Mouse (Mus musculus): Measurements from ENCODE around the gene Rtn4rl2. TPM values are rescaled to one million over a fixed set of nuclear protein-coding genes. Genes with fewer than 3 reads are reported as not detected.
"Not testable (repeated sequence)": the region's sequence is repeated elsewhere in the genome, so short reads cannot be mapped to it uniquely, and the experiment has no call there.

The Rtn4rl2 gene
- polyA plus RNA-seq (2012; rRNA removed), result 7.6 and 8.4 TPM in 2 replicates

DNA sequence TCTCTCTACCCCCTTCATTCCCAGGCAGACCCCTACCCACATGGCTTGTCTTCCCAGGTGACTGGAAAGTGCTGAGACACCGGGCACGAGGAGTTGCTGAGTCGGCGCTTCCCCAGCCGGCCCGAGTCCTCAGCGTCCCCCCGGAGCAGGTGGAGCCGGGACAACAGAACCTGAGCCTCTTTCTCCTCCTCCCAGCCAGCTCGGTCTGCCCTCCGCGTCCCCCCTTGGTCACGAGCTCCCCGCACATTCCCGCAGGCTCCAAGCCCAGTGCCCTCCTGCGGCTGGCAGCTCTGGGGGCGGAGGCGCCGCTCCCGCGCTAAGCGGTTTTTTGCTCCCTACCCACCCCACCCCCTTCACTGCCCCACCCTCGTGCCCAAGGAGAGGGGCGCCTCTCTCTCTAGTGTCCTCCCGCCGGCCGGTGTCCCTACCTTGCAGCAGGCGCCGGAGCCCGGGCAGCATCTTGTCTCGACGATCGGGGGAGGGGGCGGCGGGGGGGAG is at the start of gene Rtn4rl2:
Gene Rtn4rl2, minus strand, starts transcription at position 477 of the 498 bp plus-strand sequence.
- no peak for DNase-seq (ENCODE audit: low read depth)

DNA sequence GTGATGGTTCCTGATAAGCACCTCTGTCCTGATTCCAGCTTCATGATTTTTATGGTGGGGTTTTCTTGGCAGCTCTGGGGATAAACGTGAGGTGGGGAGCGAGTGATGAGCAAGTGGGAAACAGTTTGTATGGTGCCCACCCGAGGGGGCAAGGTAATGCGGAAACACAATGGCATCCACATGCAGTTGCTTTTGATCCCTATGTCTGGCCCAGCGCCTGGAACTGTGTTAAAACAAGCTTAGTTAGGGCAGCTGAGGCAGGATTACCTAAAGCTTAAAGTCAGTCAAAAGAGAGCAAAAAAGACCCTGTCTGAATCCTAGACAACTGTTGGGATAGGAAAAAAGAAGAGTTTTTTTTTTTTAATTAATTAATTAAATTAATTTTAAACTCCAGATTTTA is 48.6 kb upstream of the Rtn4rl2 start:
- DNase-seq (ENCODE audit: low read depth), result no peak

DNA sequence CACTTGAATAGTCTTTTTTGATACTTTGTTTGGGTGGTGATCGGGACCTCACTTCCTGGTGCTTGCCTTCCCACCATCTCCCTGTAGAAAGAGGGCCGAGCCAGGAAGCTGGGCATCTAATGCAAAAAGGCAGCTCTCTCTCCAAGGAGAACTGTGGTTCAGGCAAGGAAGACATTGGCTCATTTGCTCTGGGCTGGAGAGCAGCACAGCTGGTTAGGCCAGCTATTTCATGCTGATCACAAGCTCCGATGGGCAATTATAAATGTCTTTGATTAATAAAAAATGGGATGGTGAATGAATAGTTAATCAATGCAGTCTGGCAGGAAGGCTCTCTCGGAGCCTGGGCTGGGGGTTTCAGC is 48.1 kb upstream of the Rtn4rl2 start:
- DNase-seq (ENCODE audit: low read depth), result no peak

DNA sequence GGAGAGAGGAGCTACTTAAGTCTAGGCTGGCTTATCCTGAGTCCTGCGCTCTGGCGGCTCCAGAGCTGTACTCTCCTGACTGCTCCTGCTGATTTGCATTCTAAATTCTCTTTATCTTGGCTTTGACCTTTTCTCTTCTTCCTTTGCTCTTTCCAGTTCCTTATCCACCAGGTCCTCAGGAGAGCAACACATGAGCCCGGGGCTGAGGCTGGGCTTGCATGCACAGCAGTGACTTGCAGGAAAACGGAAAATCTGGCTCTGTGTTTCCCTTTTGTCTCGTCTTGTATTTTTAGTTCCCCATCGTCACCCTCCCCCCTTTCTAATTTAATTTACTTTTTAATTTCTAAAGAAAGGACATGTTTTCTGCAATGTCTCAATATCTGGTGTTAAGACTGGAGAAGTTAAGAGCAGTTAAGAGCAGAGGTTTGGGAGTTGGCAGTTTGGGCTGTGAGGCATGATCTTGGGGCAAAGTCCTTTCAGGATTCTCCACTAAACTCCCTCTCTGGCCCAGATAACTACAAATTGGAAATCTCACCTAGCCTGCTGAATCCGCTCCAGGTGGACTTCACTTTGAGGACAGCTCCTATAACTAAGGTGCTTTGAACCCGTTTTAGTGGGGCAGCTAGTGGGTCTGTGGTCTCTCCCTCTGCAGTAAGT is 47.6 kb upstream of the Rtn4rl2 start:
- DNase-seq (ENCODE audit: low read depth), result no peak

DNA sequence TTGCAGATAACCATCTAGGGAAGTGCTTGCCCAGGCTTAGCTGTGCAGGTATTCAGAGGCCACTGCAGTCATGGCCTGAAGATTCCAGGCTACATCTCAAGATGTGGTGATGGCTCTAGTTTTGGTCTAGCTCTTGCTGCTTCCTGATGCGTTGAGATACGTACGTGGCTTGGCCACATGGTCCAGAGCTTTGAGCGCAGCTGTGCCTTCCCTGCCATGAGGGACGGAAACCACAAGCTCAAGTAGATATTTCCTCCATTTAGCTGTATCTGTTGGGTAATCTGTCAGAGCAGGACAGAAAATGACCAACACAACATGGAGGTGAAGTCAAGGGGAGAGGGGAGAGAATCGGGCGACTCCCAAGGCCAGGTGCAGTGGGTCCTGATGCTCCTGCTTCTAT is 43.7 kb upstream of the Rtn4rl2 start:
- no peak for DNase-seq (ENCODE audit: low read depth)

DNA sequence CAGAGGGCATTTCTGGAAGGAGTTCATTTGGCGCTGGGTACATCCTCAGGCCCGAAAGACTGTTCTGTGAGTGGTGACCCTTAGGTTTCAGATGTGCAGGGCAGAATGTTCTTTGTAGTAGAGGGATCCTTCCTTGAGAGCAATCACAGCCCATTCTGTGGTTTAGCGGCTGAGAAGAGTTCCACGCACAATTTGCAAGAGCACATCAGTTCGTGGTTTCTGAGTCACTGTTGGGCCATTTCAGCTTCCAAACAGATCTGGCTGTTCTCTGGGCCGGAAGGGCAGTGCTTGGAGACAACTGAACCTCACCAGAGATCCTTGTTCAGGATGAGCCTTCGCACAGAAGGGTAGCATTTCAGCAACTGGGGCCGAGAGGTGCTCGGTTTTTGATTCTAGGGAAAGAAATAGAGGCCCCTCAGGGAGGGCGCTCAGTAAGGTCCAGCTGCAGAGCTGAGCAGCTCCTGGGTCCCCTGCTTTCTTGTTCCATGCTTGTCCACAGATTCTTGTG is 33.1 kb upstream of the Rtn4rl2 start:
- DNase-seq (ENCODE audit: low read depth), result no peak

DNA sequence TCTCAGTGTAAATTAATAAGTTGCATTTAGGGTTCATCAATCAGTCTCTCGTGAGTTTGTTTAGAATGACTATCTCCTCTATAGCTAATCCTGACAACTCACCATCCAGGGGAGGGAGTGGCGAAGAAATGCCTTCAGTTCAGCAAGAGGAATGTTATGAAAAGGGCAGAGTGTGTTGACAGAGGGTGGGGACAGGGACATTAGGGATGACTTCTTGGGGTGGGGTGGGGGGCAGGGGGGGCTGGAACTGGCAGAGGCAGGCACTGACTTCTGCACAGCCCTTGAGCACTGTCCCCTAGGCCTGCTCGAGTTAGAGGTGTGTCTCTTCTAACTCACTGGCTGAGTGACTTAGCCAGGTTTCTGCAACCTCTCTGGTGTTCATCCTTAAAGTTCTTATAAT is 31.7 kb upstream of the Rtn4rl2 start:
- no peak for DNase-seq (ENCODE audit: low read depth)

DNA sequence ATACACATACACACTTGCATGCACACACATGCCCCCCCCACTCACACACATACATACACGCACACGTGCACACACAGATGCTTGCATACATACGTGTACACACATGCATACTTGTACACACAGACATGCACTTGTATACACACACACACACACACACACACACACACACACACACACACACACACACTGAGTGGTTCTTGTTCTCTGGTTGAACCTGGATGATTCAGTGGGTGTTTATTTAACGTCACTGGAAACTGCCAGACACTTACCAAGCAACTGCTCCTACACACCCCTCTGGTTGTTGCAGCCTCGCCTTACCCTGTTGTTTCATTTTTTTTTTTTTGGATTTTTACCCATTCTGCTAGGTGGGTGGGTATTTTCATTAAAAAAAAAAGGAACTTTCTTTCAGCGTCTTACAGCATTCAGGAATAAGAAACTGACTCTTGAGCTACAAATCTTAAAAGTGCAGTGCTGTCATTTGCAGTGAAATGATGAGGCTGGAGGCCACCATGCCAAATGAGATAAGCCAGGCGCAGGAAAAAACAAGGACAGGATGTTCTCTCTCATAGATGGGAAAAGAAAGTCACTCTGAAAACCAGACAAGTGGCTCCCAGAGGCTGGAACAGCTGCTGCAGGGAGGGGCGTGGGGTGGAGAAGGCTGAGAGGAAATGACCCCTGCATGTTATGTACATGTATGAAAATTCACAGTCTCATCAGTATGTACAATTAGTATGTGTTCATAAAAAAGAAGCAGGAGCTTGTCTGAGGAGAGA is 30.2 kb upstream of the Rtn4rl2 start:
- no peak for DNase-seq (ENCODE audit: low read depth)

DNA sequence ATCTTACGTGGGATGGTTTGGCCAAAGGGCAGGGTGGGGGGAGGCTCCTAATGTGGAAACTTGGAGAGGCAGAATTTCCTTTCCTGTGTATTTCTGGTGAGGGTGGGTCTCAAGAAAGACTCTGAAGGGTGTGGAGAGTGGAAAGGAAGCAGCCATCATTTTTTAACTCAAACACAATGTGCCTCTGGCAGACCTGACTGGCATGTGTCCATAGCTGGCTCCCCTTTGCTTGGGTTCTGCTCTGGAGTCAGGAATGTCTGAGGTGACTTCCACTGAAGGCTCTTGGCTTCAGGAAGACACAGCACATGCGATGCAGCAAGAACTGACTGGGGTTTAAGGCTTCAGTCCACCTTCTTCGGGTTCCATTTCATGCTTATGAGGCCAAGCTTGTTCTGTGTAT is 28.8 kb upstream of the Rtn4rl2 start:
- no peak for DNase-seq (ENCODE audit: low read depth)

DNA sequence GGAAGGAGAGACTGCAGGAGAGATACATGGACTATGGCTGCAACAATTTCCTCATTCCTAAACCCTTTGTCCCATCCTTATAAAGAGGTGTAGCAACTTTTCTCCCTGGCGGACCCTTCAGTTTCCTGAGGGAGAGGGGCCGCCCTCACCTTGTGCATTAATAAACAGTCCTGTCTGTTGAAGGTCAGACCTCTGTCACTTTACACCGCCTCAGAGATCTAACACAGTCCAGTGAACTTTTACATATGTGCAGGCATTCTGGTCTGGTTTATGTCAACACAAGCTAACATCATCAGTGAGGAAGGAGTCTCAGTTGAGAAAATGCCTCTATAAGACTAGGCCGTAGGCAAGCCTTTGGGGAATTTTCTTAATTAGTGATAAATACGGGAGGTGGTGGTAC is 27.4 kb upstream of the Rtn4rl2 start:
- DNase-seq (ENCODE audit: low read depth), result no peak

DNA sequence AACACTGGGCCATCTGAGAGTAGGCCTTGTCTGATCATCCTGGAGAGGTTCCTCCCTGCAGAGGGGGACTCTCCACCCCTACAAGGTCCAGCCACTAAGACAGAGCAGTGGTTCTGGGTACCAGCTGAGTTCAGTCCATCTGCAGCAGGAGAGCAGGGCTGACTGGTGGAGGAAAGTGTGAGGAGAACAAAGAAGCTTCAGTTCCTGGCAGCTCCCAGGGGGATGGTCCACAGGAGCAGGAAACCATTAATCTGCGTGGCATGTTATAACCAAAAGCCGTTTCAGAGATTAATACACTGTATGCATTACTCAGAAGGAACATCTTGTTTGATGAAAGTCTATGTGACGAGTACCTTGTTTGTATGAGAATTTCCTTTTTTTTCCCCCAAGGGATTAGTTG is 26.2 kb upstream of the Rtn4rl2 start:
- no peak for DNase-seq (ENCODE audit: low read depth)

DNA sequence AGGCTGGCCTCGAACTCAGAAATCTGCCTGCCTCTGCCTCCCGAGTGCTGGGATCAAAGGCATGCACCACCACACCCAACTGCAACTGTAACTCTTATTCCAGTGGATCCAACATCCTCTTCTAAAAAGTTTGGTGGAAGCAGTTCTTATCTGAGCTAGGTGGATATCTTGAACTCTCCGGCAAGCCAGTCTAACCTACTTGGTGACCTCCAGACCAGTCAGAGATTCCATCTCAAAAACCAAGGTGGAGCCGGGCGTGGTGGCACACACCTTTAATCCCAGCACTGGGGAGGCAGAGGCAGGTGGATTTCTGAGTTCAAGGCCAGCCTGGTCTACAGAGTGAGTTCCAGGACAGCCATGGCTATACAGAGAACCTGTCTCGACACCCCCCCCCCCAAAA is 10.2 kb upstream of the Rtn4rl2 start:
- not testable (repeated sequence) for DNase-seq (ENCODE audit: low read depth)

DNA sequence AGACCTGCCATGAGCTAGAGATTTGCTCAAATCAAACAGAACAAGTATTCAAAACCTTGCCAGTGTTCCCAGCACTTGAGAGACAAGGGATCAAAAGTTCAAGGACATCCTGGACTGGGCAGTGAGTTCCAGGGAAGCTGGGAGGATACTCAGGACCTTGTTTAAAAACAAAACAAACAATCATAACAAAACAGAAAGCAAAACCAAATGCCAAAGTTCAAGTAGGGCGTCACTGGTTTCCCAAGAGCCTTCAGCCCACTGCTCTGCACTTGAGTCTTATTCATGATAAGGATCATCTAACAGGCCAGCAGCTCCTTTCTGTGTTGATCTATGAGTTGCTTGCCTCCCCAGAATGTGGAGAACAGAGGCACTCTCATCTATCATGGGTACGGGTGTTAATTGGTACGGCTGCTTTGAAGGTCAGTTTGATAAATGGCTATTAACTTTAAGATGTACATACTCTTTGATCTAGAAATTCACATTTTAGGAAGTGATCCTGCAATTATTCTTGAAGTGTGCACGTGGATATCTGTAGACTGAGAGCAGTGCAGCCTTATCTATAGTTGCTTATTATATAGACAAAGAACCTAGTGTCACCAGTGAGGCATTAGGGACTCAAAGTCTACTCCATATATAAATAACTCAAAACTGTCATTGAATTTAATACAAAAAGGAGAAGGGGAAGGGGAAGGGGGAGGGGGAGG is 9.1 kb upstream of the Rtn4rl2 start:
- no peak for DNase-seq (ENCODE audit: low read depth)

DNA sequence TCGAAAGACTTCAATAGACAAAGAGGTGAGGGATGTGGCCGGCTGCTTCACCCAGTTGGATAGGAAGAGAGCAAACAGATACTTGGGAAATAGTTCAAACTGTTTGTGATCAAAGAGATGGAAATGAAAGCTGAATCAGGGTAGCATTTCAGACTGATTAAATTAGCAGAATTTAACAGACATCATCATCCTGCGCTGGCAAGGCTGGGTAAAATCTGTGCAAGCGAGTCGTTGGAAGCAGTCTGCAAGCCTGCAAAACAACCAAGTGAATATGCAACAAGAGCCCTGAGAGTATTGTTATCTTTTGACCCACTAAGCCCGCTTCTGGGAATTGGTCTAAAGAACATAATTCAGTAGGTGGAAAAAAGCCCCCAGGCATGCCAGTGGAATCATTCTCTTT is 6.8 kb upstream of the Rtn4rl2 start:
- DNase-seq (ENCODE audit: low read depth), result no peak

DNA sequence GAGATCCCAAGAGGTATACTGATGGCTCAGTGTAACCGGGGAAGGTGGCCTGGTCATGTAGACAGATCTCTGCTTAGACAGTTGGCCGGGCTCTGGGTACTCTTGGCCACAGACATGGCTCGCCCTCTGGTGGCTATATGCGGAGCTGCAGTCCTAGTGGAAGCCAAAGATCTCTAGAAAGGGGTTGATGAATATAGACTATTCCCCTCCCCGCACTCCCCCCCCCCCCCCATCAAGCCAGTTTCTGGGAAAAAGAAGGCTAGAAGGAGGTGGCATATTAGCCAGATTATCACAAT is 3.5 kb upstream of the Rtn4rl2 start:
- DNase-seq (ENCODE audit: low read depth), result no peak

DNA sequence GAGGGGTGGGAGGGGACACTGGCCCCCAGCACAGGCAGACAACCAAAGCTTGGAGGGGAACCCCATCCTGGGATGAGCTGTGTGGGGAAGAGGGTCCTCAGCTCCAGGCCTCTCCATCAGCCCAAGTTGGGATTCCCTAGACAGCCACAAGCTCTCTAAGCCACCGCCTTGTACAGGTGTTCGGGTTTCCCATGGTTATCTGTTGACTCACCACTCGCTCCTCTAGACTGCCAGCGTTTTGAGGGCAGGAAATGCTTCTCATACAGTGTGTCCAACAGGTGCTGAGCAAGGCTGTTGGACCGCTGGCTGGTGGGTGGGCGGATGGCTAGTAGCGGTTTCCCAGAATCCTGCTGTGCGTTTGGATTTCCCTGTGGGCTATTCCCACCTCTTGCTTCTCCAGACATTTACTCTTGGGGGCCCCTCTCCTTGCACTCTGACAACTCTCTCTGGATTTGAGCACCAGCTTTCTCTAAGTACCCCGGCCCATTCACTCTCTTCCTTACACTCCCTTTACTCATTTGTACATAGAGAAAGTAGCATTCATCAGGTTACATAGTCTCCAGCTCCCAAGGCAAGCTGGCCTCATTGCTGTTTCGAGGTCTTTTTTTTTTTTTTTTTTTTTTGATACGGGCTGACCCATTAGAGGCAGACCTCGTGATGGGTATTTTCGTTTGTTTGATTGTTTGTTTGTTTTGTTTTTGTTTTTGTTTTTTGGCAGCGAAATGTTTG is 3.0 kb upstream of the Rtn4rl2 start:
- DNase-seq (ENCODE audit: low read depth), result no peak

DNA sequence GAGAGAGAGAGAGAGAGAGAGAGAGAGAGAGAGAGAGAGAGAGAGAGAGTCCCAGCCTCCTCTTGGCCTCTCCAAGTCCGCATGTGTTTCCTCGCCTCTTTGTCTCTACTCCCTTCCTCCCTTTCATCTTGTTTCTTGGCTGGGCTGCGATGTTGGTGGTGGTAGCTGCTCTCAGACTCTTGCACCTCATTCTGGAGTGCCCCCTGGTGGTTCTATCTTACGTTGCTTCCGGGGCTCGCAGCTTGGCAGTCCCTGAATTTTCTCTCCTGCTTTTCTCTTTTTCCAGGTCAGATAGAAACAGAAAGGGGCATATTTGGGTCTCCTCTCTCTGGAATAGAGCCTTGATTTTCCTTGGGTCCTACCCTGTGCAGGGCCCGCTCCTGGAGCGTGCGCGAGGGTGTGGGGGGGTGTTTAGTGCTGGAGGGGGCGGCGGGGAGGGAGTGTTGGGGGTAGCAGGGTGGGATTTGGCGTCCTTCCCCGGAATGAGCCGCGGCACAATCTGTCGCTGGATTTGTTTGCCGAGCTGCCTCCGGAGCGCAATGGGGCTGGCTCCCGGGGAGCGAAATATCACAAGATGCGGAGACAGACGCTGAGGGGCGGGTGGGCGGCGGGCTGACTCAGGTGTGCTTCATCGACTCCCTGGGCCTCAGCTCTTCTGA is 2.3 kb upstream of the Rtn4rl2 start:
- DNase-seq (ENCODE audit: low read depth), result no peak

DNA sequence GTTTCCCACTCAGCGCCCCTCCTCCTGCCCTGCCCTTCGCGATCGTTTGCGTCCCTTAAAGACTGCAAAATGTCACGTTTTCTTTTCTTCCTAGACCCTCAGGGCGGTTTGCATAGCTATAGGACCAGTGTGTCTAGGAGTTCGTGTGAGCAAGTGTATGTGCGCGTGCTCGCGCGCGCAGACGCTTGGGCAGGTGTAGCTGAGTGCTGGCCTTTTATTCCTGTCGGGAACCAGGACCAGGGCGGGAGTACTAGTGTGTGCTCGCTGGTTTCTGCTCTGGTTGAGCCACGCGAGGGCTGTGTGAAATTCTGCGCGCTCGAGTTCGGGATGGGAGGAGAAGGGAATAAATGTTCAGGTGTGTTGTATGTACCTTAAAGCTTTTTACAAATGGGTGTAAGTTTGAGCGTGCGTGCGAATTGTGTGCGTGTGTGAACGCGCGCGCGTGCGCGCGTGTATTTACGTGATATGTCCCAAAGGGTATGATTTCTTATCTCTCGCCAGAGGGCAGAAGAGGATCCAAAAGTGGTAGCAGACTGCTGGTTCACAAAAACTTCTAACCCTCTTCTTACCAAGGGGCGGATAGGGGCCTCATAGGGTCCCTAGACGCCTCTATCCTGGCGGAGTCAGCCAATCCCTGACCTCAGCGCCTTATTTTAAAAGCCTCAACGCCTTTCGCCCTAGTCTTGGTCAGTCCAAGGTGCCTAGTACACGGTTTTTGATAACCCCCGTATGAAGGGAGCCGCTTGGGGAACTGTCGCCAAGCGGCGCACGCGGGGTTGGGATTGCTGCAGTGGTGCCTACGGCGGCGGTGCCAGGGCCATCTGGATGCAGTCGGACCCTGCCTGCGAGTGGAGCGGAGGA is 1.1 kb upstream of the Rtn4rl2 start:
- DNase-seq (ENCODE audit: low read depth), result no peak

DNA sequence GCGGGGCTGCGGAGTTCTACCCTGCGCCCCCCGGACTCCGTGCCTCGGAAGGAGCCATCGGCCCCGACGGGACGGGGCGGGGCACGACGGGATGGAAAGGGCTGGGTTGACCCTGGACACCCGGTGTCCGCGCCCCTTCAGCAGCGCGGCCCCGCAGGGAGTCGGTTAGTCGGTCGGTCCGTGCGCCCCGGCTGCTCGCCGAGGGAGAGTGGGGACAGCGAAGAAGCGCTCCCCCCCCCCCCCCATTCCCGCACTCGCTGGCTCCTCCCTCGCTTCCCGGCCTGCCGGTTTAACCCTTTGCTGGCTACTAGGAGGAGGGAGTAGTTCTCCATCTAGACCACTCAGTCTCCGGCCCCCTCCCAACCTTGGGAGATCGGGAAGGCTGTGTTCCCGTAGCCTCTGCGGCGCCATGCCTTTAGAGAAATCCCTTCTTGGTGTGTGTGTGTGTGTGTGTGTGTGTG is 341 bp upstream of the Rtn4rl2 start:
- no peak for DNase-seq (ENCODE audit: low read depth)

All from gonadal fat pad, adult 2 months (tissue).